Mouse (Mus musculus): Measurements from ENCODE around the gene Rhbdd2.

GRCm38 (mm10) chr5:135585691-135586090, 46.7 kb upstream of the Rhbdd2 start:
- TF ChIP-seq CTCF (IDR thresholded peaks at IDR 0.05; ENCODE audit: low read depth) (no peak), EP300 (optimal IDR thresholded peaks at IDR 0.05) (no peak)

Data from stomach, postnatal 0 days (tissue).